Mouse (Mus musculus): Measurements from ENCODE around the gene Casp8ap2.

GRCm38 (mm10) chr4:32569054-32569453 lies 46.2 kb upstream of the Casp8ap2 start:
- TF ChIP-seq CTCF (IDR thresholded peaks at IDR 0.05; ENCODE audit: low read depth, low read length) (no peak), POLR2A (IDR thresholded peaks at IDR 0.05; ENCODE audit: borderline replicate concordance, low read depth, low read length) (no peak)

Data from bone marrow macrophage, adult 2 months (primary cell).